Mouse (Mus musculus): ENCODE measurements around the gene Olfr1375. TPM values are rescaled to one million over a fixed set of nuclear protein-coding genes. Genes with fewer than 3 reads are reported as not detected.
A peak's percentile ranks its signal among the peaks of the same experiment; 100 is the strongest.
"Not testable (repeated sequence)": the region's sequence is repeated elsewhere in the genome, so short reads cannot be mapped to it uniquely, and the experiment has no call there.

Olfr1375 gene
- polyA plus RNA-seq (2012; rRNA removed): not detected in 2 replicates

GRCm38 (mm10) chr11:51047809-51048208 lies at the start of gene Olfr1375:
Olfr1375 (plus strand) TSS chr11:51048109.
- H3K4me3 ChIP-seq (ENCODE audit: insufficient read depth, low read length); H3K4me1 ChIP-seq (ENCODE audit: control insufficient read depth, insufficient read depth, low read length): not testable (repeated sequence)

GRCm38 (mm10) chr11:51003296-51003695 lies 44.6 kb upstream of the Olfr1375 start, which contains the start of gene Olfr51:
Olfr51 (plus strand) TSS chr11:51003596.
- no peak within 1 kb of the TSS for H3K27ac ChIP-seq (ENCODE audit: insufficient read depth, low read length)
- no peaks in the 10 kb centered on the region for H3K4me1 ChIP-seq (ENCODE audit: control insufficient read depth, insufficient read depth, low read length)
- no peak within 1 kb of the TSS for H3K4me3 ChIP-seq (ENCODE audit: insufficient read depth, low read length)
- TF ChIP-seq POLR2A (IDR thresholded peaks at IDR 0.05; ENCODE audit: extremely low read depth, insufficient read depth, low read length) (no peak), CTCF (IDR thresholded peaks at IDR 0.05; ENCODE audit: extremely low read depth, insufficient read depth, low read length) (no peak)

More at GRCm38 (mm10) chr11:51047809-51048208, at the start of gene Olfr1375:
- H3K27ac ChIP-seq (ENCODE audit: insufficient read depth, low read length): not testable (repeated sequence)

- no peak for TF ChIP-seq POLR2A (IDR thresholded peaks at IDR 0.05; ENCODE audit: extremely low read depth, insufficient read depth, low read length)
- no peak for TF ChIP-seq CTCF (IDR thresholded peaks at IDR 0.05; ENCODE audit: extremely low read depth, insufficient read depth, low read length)
- no peak overlapping the region for H3K4me3 ChIP-seq (ENCODE audit: insufficient read depth, low read length)
- H3K4me1 ChIP-seq (ENCODE audit: control insufficient read depth, insufficient read depth, low read length): no peaks in the 10 kb centered on the region
- no peak overlapping the region for H3K27ac ChIP-seq (ENCODE audit: insufficient read depth, low read length)
Observed at GRCm38 (mm10) chr11:51011821-51012220, 36.1 kb upstream of the Olfr1375 start.

GRCm38 (mm10) chr11:51013936-51014335 lies 34.0 kb upstream of the Olfr1375 start, which contains the start of gene Olfr54:
Olfr54 (plus strand) TSS chr11:51014236.
- TF ChIP-seq CTCF (IDR thresholded peaks at IDR 0.05; ENCODE audit: extremely low read depth, insufficient read depth, low read length) (no peak), POLR2A (IDR thresholded peaks at IDR 0.05; ENCODE audit: extremely low read depth, insufficient read depth, low read length) (no peak)
- H3K27ac ChIP-seq (ENCODE audit: insufficient read depth, low read length): no peak within 1 kb of the TSS
- H3K4me1 ChIP-seq (ENCODE audit: control insufficient read depth, insufficient read depth, low read length): no peaks in the 10 kb centered on the region
- H3K4me3 ChIP-seq (ENCODE audit: insufficient read depth, low read length): no peak within 1 kb of the TSS

GRCm38 (mm10) chr11:51016341-51016740 lies 31.6 kb upstream of the Olfr1375 start:
- H3K4me3 ChIP-seq (ENCODE audit: insufficient read depth, low read length): no peak overlapping the region
- H3K27ac ChIP-seq (ENCODE audit: insufficient read depth, low read length): no peak overlapping the region
- TF ChIP-seq POLR2A (IDR thresholded peaks at IDR 0.05; ENCODE audit: extremely low read depth, insufficient read depth, low read length) (no peak), CTCF (IDR thresholded peaks at IDR 0.05; ENCODE audit: extremely low read depth, insufficient read depth, low read length) (no peak)
- H3K4me1 ChIP-seq (ENCODE audit: control insufficient read depth, insufficient read depth, low read length): no peaks in the 10 kb centered on the region

- not testable (repeated sequence) for H3K4me1 ChIP-seq (ENCODE audit: control insufficient read depth, insufficient read depth, low read length); H3K27ac ChIP-seq (ENCODE audit: insufficient read depth, low read length); H3K4me3 ChIP-seq (ENCODE audit: insufficient read depth, low read length)
Observed at GRCm38 (mm10) chr11:51026811-51027210, 21.1 kb upstream of the Olfr1375 start.

- H3K4me3 ChIP-seq (ENCODE audit: insufficient read depth, low read length); H3K27ac ChIP-seq (ENCODE audit: insufficient read depth, low read length): not testable (repeated sequence)
Observed at GRCm38 (mm10) chr11:51029381-51029780, 18.5 kb upstream of the Olfr1375 start.

GRCm38 (mm10) chr11:51030225-51030624 lies 17.7 kb upstream of the Olfr1375 start:
- Histone ChIP-seq H3K4me3 (ENCODE audit: insufficient read depth, low read length) (no peak overlapping the region), H3K27ac (ENCODE audit: insufficient read depth, low read length) (no peak overlapping the region), H3K4me1 (ENCODE audit: control insufficient read depth, insufficient read depth, low read length) (no peaks in the 10 kb centered on the region)
- TF ChIP-seq CTCF (IDR thresholded peaks at IDR 0.05; ENCODE audit: extremely low read depth, insufficient read depth, low read length) (no peak), POLR2A (IDR thresholded peaks at IDR 0.05; ENCODE audit: extremely low read depth, insufficient read depth, low read length) (no peak)

More at GRCm38 (mm10) chr11:51029381-51029780, 18.5 kb upstream of the Olfr1375 start:
- H3K4me1 ChIP-seq (ENCODE audit: control insufficient read depth, insufficient read depth, low read length): not testable (repeated sequence)

GRCm38 (mm10) chr11:51032851-51033250 lies 15.1 kb upstream of the Olfr1375 start:
- Histone ChIP-seq H3K4me1 (ENCODE audit: control insufficient read depth, insufficient read depth, low read length) (no peaks in the 10 kb centered on the region), H3K4me3 (ENCODE audit: insufficient read depth, low read length) (no peak overlapping the region), H3K27ac (ENCODE audit: insufficient read depth, low read length) (no peak overlapping the region)
- TF ChIP-seq CTCF (IDR thresholded peaks at IDR 0.05; ENCODE audit: extremely low read depth, insufficient read depth, low read length) (peak; percentile 58), POLR2A (IDR thresholded peaks at IDR 0.05; ENCODE audit: extremely low read depth, insufficient read depth, low read length) (no peak)

- H3K4me1 ChIP-seq (ENCODE audit: control insufficient read depth, insufficient read depth, low read length); H3K27ac ChIP-seq (ENCODE audit: insufficient read depth, low read length); H3K4me3 ChIP-seq (ENCODE audit: insufficient read depth, low read length): not testable (repeated sequence)
Observed at GRCm38 (mm10) chr11:51034141-51034540, 13.8 kb upstream of the Olfr1375 start.

- Histone ChIP-seq H3K4me3 (ENCODE audit: insufficient read depth, low read length) (no peak overlapping the region), H3K4me1 (ENCODE audit: control insufficient read depth, insufficient read depth, low read length) (no peaks in the 10 kb centered on the region), H3K27ac (ENCODE audit: insufficient read depth, low read length) (no peak overlapping the region)
- TF ChIP-seq POLR2A (IDR thresholded peaks at IDR 0.05; ENCODE audit: extremely low read depth, insufficient read depth, low read length) (no peak), CTCF (IDR thresholded peaks at IDR 0.05; ENCODE audit: extremely low read depth, insufficient read depth, low read length) (no peak)
Observed at GRCm38 (mm10) chr11:51035951-51036350, 12.0 kb upstream of the Olfr1375 start.

- H3K4me3 ChIP-seq (ENCODE audit: insufficient read depth, low read length); H3K4me1 ChIP-seq (ENCODE audit: control insufficient read depth, insufficient read depth, low read length); H3K27ac ChIP-seq (ENCODE audit: insufficient read depth, low read length): not testable (repeated sequence)
Observed at GRCm38 (mm10) chr11:51044776-51045175, 3.1 kb upstream of the Olfr1375 start.
